Mouse (Mus musculus): ENCODE results near the gene Ttll5.

Gene Ttll5

DNA sequence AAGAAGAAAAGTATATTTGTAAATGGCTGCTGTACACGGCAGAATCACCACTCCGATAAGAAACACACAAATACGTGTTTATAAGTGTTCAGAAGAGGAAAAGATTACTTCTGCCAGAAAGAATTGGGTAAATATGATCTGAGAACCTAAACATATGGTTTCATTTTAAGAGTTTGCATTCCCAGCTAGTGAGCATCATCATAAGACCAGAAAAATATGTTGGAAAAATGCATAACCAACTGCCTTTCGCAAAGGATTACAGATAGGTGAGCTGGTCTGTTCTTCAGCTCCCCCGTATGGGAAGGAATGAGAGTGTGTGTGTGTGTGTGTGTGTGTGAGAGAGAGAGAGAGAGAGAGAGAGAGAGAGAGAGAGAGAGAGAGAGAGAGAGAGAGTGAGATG, 186.2 kb downstream of the Ttll5 start:
- no peak for DNase-seq (ENCODE audit: low read depth, low spot score)

- no peak for DNase-seq (ENCODE audit: low read depth, low spot score)
These were observed 187.7 kb downstream of the Ttll5 start for GRCm38 (mm10) chr12:86012195-86012594.

- no peak for DNase-seq (ENCODE audit: low read depth, low spot score)
These were observed 189.7 kb downstream of the Ttll5 start for GRCm38 (mm10) chr12:86014174-86014573.

DNA sequence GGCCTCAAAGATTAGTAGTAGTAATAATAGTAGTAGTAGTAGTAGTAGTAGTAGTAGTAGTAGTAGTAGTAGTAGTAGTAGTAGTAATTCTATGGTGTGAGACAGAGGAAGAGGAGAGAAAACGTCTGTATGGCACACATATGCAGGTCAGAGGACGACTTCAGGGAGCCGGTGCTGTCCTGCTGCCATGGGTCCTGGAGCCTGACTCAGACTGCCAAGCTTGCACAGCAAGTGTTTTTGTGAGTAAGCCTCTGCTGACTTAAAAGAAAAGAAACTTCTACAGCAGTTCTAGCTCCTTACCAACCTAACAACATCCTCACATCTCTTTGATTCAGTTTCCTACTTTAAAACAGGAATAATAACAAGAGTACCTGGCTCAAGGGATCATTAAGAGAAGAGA, 190.2 kb downstream of the Ttll5 start:
- no peak for DNase-seq (ENCODE audit: low read depth, low spot score)

- no peak for DNase-seq (ENCODE audit: low read depth, low spot score)
These were observed 190.7 kb downstream of the Ttll5 start for GRCm38 (mm10) chr12:86015114-86015513.

- DNase-seq (ENCODE audit: low read depth, low spot score), result peak; percentile 70
These were observed 192.9 kb downstream of the Ttll5 start for GRCm38 (mm10) chr12:86017360-86017759.

DNA sequence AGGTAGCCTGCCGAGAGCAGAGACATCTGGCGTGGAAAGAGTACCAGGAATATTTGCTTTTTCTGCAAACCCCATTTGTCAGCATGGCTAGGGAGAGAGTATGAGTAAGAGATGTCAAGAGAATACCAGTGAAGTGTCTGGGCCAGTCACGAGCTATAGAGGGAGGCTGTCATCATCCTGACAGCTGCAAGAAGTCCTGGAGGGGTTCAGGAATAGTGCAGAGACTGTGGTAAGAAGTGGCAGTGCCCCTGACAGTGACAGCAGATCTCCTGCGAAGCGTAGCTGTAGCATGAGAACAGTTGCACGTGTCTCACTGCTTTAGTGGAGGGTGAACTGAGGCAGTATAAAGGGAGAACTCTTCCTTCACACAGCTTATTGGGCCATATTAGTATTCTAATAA, 197.1 kb downstream of the Ttll5 start:
- no peak for DNase-seq (ENCODE audit: low read depth, low spot score)

DNA sequence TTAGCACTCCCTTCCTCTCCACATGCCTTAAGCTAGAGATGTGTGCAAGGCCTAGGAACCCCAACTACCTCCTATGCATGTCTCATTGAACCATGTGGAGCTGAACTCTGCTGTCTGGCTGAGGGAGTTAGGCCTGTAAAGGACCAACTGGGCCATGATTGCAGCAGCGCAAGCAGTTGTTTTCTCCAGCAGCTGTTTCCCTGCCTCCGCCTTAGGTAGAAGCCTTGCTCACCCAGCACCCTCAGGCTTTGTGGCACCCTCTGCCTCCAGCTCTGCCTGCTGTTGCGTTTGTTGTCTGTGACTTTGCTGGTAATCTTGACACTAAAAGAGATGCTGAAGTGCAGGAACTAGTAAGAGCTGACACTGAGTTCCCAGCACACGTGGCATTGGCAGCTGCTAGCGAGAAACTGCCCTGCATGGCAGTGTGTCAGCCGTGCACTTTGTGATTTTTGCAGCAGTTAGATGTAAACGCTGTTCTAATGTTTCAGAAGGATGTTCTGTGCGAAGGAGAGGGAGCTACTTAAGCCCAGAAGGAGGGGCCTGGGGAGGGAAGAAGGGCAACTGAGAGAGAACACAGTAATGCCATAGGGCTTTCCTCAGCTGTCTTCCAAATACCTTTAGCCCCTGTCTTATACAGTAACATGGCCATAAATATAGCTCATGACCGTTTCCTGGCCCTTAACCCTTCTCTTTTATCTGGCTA, 198.0 kb downstream of the Ttll5 start:
- no peak for DNase-seq (ENCODE audit: low read depth, low spot score)

DNA sequence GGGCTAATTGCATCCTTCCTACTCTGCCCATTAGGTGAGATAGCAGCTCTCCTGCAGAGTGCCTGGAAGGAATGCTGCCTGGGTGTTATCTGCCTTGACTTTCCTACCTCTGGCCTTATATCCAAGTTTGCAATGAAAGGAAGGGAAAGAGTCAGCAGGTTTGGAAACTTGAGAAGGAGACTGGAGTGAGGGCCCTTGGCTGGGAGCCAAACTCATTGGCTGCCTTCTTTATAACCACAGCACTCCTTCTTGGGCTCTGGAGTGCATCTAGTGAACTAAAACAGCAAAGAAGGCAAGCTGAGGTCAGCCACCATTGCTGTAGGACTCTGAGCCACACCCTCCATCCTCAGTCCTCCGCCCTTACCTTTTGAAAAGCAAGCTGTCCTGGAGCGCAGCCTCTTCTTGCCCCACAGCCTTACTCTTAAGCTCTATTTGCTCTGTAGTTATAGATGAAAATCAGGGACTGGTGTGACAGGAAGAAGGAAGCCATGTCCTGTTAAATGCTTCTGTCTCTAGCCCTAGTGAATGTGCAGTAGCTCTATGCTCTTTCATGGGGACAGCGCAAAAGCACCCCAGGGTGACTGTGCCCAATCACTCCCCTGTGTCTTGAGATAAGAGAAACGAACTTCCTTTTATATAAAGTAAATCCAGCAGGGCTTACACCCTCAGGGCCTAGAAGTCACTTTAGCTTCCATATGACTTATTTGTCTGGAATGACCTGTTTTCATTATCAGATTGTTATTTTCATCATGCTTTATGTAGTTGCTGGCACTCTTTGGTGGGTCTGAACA, 198.8 kb downstream of the Ttll5 start:
- no peak for DNase-seq (ENCODE audit: low read depth, low spot score)

GRCm38 (mm10) chr12:86024426-86024825, 200.0 kb downstream of the Ttll5 start:
- DNase-seq (ENCODE audit: low read depth, low spot score), result no peak

DNA sequence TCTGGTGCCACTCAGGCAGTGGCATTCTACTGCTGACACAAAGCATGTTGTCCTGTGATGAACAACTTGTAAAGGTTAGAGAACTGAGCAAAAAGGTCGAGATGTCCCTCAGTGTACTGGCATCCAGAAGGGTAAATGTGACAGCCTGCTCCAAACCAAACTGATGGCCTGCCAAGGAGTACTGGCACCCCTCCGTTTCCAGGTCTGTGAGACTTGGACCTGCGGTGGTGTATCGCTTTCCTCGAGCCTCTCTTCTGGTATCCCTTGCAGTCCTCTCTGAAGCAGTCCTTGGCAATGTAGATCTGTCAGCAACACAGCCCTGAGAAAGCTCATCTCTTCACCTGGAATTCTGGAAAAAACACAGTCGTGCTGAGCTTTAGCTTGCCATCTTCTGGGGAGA, 201.0 kb downstream of the Ttll5 start:
- no peak for DNase-seq (ENCODE audit: low read depth, low spot score)

GRCm38 (mm10) chr12:86027000-86027399, 202.5 kb downstream of the Ttll5 start:
- no peak for DNase-seq (ENCODE audit: low read depth, low spot score)

- DNase-seq (ENCODE audit: low read depth, low spot score), result no peak
These were observed 203.3 kb downstream of the Ttll5 start for GRCm38 (mm10) chr12:86027747-86028146.

- DNase-seq (ENCODE audit: low read depth, low spot score), result no peak
These were observed 206.5 kb downstream of the Ttll5 start for GRCm38 (mm10) chr12:86030932-86031331.

GRCm38 (mm10) chr12:86035586-86035985, 211.1 kb downstream of the Ttll5 start:
- no peak for DNase-seq (ENCODE audit: low read depth, low spot score)

DNA sequence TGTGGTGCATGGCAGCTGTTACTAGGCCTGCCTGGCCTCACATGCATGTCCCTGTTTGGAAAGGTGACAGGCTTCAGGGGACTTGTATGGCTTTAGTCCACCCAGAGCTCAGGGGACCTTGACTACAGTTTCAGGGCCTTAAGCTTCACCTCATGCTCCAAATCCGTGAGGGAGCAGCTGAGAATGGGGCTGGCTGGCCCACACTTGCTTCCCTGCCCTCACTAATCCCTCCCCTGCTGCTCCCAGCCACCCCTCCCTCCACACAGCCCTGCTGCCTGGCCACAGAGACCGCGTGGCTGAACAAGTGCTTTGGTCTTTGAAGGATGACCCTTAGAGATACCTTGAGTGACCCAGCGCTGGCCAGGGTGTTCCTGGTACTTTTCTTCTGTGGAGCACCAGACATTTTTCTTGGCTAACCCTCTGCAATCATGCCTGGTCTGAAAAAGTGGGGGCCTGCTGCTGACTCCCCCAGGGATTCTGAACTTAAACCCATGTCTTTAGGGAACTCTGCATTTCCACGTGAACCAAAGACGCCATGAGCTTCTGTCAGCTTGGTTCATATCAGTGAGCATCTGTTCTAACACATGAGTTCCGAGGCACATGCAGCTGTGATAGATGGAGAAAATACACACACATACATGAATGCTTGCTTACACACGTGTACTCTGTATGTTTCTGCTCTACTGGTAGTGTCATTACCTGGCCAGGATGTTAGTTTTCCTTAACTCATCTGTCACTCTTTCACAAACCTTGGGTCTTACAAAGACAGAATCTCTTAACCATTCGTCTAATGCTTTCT, 212.1 kb downstream of the Ttll5 start:
- no peak for DNase-seq (ENCODE audit: low read depth, low spot score)

- no peak for DNase-seq (ENCODE audit: low read depth, low spot score)
These were observed 212.9 kb downstream of the Ttll5 start for GRCm38 (mm10) chr12:86037235-86037921.

GRCm38 (mm10) chr12:86039078-86039477, 214.6 kb downstream of the Ttll5 start:
- DNase-seq (ENCODE audit: low read depth, low spot score), result no peak

GRCm38 (mm10) chr12:86039751-86040150, 215.3 kb downstream of the Ttll5 start:
- no peak for DNase-seq (ENCODE audit: low read depth, low spot score)

GRCm38 (mm10) chr12:86046141-86046540, 221.7 kb downstream of the Ttll5 start:
- DNase-seq (ENCODE audit: low read depth, low spot score), result no peak

- DNase-seq (ENCODE audit: low read depth, low spot score), result no peak
These were observed 222.3 kb downstream of the Ttll5 start for GRCm38 (mm10) chr12:86046776-86047175.

DNA sequence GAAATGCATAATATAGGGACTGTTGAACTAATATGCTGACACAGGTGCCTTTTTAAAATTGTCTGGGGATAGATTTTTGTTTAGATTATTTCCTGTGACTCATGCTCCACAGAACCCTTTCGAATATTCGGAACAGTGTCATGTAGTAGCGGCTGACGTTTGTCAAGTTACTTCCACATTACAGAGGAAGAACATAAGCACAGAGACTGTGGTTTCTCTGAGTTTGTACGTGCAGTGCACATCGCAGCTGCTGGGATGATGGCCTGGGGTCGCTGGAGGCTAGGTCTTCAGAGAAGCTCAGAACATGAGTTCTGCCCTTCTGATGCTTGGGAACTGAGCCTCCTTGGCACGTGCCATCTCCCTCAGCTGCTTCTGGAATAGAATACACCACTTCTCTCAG, 222.9 kb downstream of the Ttll5 start:
- no peak for DNase-seq (ENCODE audit: low read depth, low spot score)

All from telencephalon, adult 2 months (tissue).